Mouse (Mus musculus) NIH3T3 (cell line): ENCODE results near the gene Tmem209.

Experiments used
- DNase-seq: peaks from one replicate; pipeline ENCODE4 v3.0.0-alpha.2; 2012; ENCODE audit warnings: low read depth

The Tmem209 gene

DNA sequence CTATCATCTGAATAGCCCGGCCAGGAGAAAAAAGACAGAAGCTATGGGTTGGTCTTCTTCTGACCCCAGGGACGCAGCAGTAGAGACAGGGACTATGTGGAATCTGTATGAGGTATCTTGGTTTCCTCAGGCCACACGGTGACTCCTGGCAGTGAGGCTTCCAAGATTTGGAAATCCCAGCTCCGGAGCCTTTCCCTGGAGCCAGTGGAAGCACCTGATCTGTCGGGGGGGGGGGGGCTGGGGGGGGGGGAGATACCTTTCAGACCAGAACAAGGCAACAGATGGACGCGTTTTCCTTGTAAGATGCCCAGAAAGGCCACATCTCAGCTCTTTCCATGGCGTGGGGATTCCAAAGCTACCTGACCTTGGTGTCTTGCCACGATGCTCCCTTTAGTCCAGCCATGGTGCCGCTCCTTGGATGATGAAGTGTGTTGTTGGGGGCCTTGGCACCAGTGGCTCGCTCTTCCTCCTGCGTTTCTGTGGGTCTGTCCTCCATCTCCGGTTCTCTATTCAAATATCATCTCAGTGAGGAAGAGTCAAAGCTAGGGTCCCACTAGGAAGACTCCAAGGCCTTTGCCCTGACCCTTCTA is 47.7 kb downstream of the Tmem209 start:
- no peak for DNase-seq

DNA sequence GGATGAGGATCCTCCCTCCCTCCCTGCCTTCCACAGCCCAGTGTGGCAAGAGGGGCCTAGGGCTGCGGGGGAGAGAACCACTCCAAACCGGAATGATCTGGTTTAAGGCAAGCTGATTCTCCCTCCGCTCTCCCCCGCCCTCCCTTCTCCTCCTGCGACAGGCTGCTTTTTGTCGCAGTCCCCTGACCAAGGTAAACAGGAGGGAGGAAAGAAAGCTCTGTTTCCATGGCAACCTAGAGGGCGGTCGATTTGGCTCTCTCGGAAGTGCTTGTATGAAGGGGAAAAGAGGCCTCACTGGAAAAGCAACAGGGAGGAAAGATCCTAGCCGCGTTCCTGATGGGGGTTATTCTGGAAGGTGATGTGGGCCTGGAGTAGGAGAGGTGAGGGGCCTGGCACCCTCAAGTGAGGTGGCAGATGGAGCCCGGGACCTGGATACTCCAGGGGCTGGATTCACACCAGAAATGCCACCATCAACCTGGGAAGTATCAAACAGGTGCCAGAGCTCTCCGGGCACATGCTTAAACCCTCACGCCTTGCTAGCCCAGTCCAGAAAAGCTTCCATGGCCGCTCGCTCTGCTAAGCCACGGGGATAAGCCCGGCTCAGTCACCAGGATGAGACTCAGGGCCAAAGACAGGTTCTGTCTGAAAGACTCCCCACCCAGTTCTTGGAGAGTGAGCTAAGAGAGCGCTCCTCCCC is 48.7 kb downstream of the Tmem209 start:
- no peak for DNase-seq

DNA sequence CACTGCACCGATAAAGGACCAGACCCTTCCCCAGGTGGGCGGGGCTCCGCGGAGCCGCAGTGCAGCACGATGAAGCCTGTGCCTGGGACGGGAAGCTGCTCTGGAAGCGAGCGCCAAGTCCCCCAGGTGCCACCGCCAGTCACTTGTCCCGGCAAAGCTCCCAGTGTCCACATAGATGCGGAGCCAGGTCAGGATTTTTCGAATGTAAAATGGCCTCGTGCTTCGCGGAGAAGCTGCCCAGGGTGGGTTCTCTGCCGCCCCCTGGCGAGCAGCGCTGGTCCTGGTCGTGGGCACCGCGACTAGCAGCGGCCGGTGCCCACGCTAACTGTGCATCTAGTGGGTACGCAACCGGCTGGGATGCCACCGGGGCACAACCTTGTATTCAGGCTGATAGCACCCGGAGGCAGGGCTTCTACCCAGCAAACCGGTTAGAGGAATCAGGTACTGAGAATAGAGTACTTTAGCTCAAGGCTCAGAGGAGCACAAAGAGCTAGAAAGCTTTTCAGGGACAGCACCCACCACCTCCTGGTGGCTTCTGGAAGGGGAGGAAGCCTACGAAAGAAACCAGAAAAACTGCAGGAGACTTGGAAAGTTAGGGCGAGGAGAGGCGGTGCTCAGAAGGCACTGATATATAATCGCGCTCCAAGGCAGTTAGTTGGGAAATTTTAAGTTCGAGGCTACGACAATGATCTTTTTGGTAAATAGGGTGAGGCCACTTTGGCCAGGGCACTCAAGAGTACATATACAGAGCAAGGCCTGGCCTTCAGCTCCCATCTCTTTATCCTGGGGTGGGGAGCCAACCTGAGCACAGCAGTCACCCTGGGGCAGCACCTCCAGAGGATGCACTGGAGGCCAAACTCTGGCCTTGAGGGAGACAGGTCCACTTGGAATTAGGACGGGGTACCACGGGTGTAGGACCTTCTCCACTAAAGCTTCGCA is 49.5 kb downstream of the Tmem209 start:
- DNase-seq = no peak

DNA sequence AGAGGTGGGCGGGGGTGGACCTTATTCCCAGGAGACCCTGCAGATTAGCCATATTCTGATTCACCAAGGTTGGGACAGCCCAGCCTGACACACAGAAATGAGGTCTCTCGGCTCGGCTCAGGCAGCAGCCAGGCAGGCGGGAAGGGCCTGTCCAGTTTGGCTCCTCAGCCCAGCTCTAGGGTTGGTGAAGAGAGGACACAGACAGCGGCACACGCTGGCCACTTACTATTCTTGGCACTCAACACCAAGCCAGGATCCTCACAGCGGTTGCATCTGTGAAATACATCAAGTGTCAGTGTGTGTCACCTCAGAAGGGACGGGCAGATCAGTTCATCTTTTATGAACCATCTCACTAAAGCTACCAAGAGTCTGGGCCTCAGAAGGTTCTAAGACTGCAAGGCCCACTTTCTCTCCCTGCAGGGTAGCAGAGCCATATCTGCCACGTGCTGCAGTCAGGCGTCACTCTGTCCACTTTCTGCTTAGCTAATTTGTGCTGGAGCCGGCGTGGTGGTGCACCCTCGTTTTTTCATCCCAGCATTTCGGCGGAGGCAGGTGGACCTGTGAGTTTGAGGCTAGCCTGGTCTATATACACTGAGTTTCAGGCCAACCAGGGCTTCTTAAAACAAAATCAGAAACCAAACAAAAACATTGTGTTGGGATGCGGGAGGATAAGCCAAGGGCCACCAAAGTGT is 50.4 kb downstream of the Tmem209 start:
- no peak for DNase-seq

DNA sequence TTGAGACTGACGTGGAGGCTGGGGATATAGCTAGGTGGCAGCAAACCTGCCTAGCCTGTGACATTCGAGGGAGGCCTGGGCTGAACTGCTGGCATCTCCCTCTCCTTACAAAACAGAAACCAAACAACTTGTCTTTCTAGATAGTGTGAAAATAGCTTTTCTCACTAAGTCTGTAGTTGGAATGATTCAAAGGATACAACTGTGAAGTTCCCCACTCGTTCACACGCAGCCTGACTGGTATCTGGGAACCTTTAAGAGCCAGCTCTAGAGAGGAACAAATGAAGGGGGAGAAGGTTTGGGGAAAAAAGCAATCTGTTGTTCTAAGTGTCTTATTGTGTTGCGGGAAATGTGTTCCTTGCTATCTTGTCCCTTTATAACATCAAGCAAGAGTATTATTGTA is 51.0 kb downstream of the Tmem209 start:
- DNase-seq = no peak

DNA sequence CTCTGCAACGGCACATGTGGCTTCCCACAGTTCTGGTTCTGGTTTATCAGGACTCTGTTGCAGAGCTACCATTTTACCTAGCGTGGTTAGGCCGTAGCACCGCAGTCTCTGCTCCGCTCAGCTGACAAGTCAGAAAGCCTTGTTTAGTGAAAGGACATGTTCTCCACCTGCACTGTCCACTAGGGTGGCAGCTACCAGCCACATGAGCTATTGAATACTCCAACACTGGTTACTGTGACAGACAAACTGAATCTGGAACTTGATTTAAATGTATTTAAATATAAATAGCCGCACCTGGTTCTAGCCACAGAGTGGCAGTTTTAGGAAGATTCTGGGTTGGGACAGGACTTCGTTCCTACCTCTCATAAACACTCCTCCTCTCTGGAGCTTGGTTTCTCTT is 52.6 kb downstream of the Tmem209 start:
- DNase-seq = no peak

DNA sequence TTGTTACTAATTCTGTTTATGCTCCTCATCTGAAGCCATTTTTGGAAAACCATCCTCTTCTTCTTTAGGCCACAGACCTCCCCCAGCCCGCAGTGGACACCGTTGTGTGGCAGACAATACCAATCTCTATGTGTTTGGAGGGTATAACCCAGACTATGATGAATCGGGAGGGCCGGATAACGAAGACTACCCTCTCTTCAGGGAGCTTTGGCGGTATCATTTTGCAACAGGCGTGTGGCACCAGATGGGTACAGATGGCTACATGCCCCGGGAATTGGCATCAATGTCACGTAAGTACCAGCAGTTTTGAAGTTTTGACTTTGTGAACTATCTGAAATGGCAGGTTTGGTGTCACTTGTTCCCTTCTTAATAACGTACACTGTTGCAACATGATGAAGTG is 70.0 kb downstream of the Tmem209 start:
- no peak for DNase-seq

DNA sequence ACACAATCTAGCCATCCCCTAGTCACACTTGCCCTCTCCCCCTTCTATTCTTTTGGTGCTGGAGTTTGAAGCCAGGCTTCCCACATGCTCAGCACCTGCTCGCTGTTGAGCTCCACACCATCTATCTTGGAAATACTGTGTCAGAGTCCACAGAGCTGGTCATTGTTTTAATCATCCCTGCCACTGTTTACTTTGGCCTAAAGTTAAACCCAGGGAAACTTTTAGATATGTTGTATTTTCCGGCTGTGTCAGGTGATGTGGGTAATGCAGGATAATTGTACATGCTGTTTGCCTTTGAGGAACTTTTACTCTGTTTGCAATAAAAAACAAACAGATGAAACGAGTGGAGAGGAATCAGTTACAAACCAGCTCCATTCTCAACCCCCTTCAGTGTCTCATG is 72.5 kb downstream of the Tmem209 start:
- DNase-seq = no peak

DNA sequence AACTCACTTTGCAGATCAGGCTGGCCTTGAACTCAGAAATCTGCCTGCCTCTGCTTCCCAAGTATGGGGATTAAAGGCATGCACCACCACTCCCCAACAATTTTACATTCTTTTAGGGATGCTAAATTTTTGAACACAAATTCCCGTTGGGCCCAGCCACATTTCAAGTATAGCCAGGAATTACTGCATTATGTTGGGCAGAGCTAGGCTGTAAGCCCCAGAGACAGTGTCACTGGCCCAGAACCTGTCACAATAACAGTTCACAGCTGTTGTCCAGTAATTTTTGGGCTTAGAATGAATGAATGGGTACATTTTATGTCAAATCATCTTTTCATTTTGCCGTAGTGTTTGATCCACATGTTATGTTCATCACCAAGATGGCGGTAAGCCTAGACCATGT is 73.1 kb downstream of the Tmem209 start:
- DNase-seq = no peak

DNA sequence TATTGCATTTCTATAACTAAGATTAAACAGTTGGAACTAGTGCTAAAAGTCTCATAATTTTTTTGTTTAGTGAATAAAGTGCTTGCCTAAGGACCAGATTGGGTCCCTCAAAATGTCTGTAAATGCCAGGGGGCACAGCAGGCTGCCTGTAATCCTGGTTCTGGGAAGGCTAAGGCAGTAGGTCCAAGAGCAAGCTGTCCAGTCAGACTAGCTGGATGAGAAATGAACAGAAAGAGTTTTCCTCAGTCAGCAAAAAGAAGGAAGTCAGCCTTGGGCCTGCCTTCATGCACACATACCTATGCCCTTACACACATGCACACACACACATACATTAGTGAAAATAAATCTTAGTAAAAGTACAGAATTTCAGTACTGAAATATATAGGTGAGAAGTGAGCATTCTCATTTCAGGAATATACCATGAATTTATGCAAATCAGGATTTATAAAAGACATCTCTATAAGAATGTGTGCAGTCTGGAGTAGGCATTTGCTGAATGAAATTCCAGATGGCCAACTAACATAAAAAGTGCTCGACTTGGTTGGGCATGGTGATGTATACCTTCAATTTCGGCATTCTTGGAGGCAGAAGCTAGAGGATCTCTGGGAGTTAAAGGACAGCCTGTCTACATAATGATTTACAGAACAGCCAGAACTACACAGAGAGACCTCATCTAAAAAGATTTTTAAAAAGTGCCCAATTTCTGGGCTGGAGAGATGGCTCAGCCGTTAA is 77.0 kb downstream of the Tmem209 start:
- peak; percentile 63 for DNase-seq
